Mouse (Mus musculus) stomach, postnatal 0 days (tissue): ENCODE data around the gene Gpha2. TPM values are rescaled to one million over a fixed set of nuclear protein-coding genes. Genes with fewer than 3 reads are reported as not detected.

Source experiments
- ATAC-seq: fragments of 200-750 bp; cut with Nextera tagmentation; 2 replicates; pipeline ENCODE4 v1.8.0; 2017; ENCODE audit not compliant: low FRiP score, low TSS enrichment
- DNase-seq: peaks from one replicate; pipeline ENCODE4 v3.0.0-alpha.2; 2016; ENCODE audit warnings: low spot score
- H3K27ac ChIP-seq: fragments of 300-500 bp; sonication (generic); replicated peaks from 2 replicates; pipeline ENCODE4 v1.5.1; 2014; ENCODE audit warnings: mild to moderate bottlenecking, control low read depth
- H3K27me3 ChIP-seq: fragments of 300-500 bp; sonication (generic); 2 replicates; pipeline ENCODE4 v1.6.1; 2014; ENCODE audit warnings: low read length; ENCODE audit not compliant: control insufficient read depth, insufficient read depth
- H3K36me3 ChIP-seq: fragments of 300-500 bp; sonication (generic); 2 replicates; pipeline ENCODE4 v1.6.1; 2014; ENCODE audit warnings: low read length, mixed read lengths; ENCODE audit not compliant: control insufficient read depth, insufficient read depth
- H3K4me1 ChIP-seq: fragments of 300-500 bp; sonication (generic); replicated peaks from 2 replicates; pipeline ENCODE4 v1.6.1; 2014; ENCODE audit warnings: antibody characterized with exemption; ENCODE audit not compliant: control insufficient read depth, insufficient read depth
- H3K4me2 ChIP-seq: fragments of 300-500 bp; sonication (generic); replicated peaks from 2 replicates; pipeline ENCODE4 v1.6.1; 2014; ENCODE audit warnings: low read depth, mild to moderate bottlenecking, control low read depth, moderate library complexity
- H3K4me3 ChIP-seq: fragments of 300-500 bp; sonication (generic); 2 replicates; pipeline ENCODE4 v1.5.1; 2014; ENCODE audit warnings: low read depth, low read length, control low read depth
- H3K9ac ChIP-seq: fragments of 300-500 bp; sonication (generic); 2 replicates; pipeline ENCODE4 v1.6.1; 2014; ENCODE audit warnings: mild to moderate bottlenecking, low read length, control low read depth, mixed read lengths
- H3K9me3 ChIP-seq: fragments of 300-500 bp; sonication (generic); 2 replicates; pipeline ENCODE4 v1.6.1; 2016; ENCODE audit warnings: low read length; ENCODE audit not compliant: control insufficient read depth
- CTCF ChIP-seq: IDR thresholded peaks from 2 replicates; pipeline ENCODE4 v1.5.1; 2016; ENCODE audit warnings: antibody characterized with exemption, low read depth, mild to moderate bottlenecking, moderate library complexity
- EP300 ChIP-seq: optimal IDR thresholded peaks from 2 replicates; pipeline ENCODE3; 2016; ENCODE audit warnings: antibody characterized with exemption
- WGBS: fragments of 180-500 bp; shearing (Covaris S2); extraction: QIAGEN DNeasy Blood & Tissue Kit; methylation state at CpG from one replicate; pipeline ENCODE4 v1.1.7; 2014; 5-methylcytosine and 5-hydroxymethylcytosine counted together
- polyA plus RNA-seq: library from polyadenylated mRNA; unstranded; fragments of >200 nt; fragmentation: Nextera tagmentation; extraction: Ambion mirVana; gene quantifications from 2 replicates; pipeline ENCODE4 v1.2.1, GENCODE M21; 2015

The Gpha2 gene
- polyA plus RNA-seq = 0.17 and 0.46 TPM in 2 replicates

DNA sequence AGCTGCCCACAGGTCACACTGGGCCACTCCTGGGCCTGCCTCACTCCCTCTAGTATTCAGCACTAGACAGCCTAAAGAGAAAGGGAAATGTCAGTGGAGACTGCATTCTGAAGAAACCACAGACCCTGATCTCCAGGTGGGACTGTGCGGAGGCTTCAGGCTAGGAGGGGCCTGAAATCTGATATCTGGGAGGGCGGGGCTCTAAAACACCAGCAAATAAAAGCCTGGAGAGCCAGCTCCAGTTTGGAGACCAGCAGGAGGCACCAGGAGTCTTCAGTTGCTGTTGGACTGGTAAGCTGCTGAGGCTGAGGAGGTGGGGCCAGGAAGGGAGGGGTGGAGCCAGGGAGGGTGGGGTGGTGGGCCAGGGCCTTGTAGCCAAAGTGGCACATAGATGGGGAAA, at the start of gene Gpha2:
TSS of gene Gpha2 (plus strand) at position 246 of the 400 bp plus-strand sequence.
- Histone ChIP-seq H3K36me3 (peaks cover 4% of the 10 kb centered on the region; the same call in 1 of the 2 replicates), H3K4me2 (no peak within 1 kb of the TSS), H3K27me3 (no peaks in the 10 kb centered on the region), H3K4me3 (no peak within 1 kb of the TSS), H3K27ac (no peak within 1 kb of the TSS), H3K9ac (no peak within 1 kb of the TSS), H3K9me3 (no peaks in the 10 kb centered on the region), H3K4me1 (no peaks in the 10 kb centered on the region)
- no peak for ATAC-seq
- TF ChIP-seq CTCF (peak; percentile 47), EP300 (no peak)
- WGBS = 21% methylated on average over 2 of the region's 2 CpGs
- peak; percentile 46 for DNase-seq

- no peak for ATAC-seq
- no peaks in the 10 kb centered on the region for H3K36me3 ChIP-seq
- H3K4me1 ChIP-seq = no peaks in the 10 kb centered on the region
- 97% methylated on average over 4 of the region's 6 CpGs for WGBS
- H3K9me3 ChIP-seq = no peaks in the 10 kb centered on the region
- H3K27me3 ChIP-seq = no peaks in the 10 kb centered on the region
- no peak overlapping the region for H3K9ac ChIP-seq
- H3K27ac ChIP-seq = no peak overlapping the region
- no peak overlapping the region for H3K4me2 ChIP-seq
- TF ChIP-seq CTCF (no peak), EP300 (no peak)
- DNase-seq = no peak
- no peak overlapping the region for H3K4me3 ChIP-seq
Observed at GRCm38 (mm10) chr19:6178775-6179174, 47.4 kb upstream of the Gpha2 start.

DNA sequence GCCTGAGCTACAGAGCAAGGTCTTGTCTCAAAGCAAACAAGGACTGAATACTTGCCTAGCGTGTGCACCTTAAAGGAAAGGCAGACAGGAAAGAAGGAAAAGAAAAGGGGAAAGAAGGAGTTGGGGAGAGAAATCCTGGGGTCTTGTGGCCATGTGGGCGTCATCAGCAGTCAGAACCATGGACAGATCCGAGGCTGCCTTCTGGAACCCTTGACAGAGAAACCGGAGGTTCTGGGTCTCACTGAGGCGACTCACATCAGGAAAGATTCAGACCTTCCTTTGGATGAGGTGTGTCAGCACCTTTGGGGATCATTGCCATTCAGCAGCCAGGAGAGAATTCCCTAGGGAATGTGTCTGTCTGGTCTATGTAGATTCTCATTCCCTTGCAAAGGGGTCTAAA, 44.6 kb upstream of the Gpha2 start:
- Histone ChIP-seq H3K4me2 (no peak overlapping the region), H3K4me3 (no peak overlapping the region), H3K4me1 (no peaks in the 10 kb centered on the region), H3K27me3 (no peaks in the 10 kb centered on the region), H3K9ac (no peak overlapping the region), H3K27ac (no peak overlapping the region), H3K9me3 (no peaks in the 10 kb centered on the region), H3K36me3 (no peaks in the 10 kb centered on the region)
- 12% methylated on average over 5 of the region's 5 CpGs for WGBS
- TF ChIP-seq EP300 = no peak
- TF ChIP-seq CTCF = no peak
- DNase-seq (peak; percentile 27), ATAC-seq (no peak)

GRCm38 (mm10) chr19:6182534-6182933, 43.6 kb upstream of the Gpha2 start:
- Histone ChIP-seq H3K4me2 (no peak overlapping the region), H3K4me1 (no peaks in the 10 kb centered on the region), H3K27ac (no peak overlapping the region), H3K9ac (no peak overlapping the region), H3K4me3 (no peak overlapping the region), H3K9me3 (no peaks in the 10 kb centered on the region), H3K27me3 (no peaks in the 10 kb centered on the region), H3K36me3 (no peaks in the 10 kb centered on the region)
- DNase-seq = peak; percentile 52
- ATAC-seq = peak; percentile 67; the same call in 1 of the 2 replicates
- WGBS = 22% methylated on average over 3 of the region's 3 CpGs
- TF ChIP-seq CTCF (no peak), EP300 (no peak)

DNA sequence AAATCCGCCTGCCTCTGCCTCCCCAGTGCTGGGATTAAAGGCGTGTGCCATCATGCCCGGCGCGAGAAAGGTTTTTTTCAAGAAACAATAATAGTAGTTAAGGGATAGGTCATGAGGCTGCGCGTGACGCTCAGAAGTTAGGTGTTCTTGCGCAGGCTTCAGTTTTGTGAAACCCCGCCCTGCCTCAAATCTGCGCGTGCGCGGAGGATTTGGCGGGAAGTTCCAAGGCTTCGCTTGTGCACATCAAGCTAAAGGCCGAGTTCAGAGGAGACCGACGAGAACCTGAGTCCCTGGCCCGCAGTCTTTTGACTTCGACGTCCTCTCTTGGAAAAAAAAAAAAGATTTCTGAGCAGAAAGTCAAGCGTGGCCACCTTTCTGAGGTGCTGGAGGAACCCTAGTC, 42.0 kb upstream of the Gpha2 start, which contains the start of gene Majin:
TSS of gene Majin (plus strand) at position 258 of the 400 bp plus-strand sequence.
- no peak within 1 kb of the TSS for H3K4me3 ChIP-seq
- TF ChIP-seq EP300 = no peak
- TF ChIP-seq CTCF = no peak
- H3K4me2 ChIP-seq = no peak within 1 kb of the TSS
- WGBS = 82% methylated on average over 23 of the region's 23 CpGs
- ATAC-seq (no peak), DNase-seq (no peak)
- no peaks in the 10 kb centered on the region for H3K4me1 ChIP-seq
- no peaks in the 10 kb centered on the region for H3K27me3 ChIP-seq
- no peak within 1 kb of the TSS for H3K27ac ChIP-seq
- no peaks in the 10 kb centered on the region for H3K36me3 ChIP-seq
- no peaks in the 10 kb centered on the region for H3K9me3 ChIP-seq
- no peak within 1 kb of the TSS for H3K9ac ChIP-seq

- TF ChIP-seq CTCF (no peak), EP300 (no peak)
- 67% methylated on average over 2 of the region's 2 CpGs for WGBS
- Histone ChIP-seq H3K27ac (no peak overlapping the region), H3K36me3 (no peaks in the 10 kb centered on the region), H3K4me1 (no peaks in the 10 kb centered on the region), H3K27me3 (no peaks in the 10 kb centered on the region), H3K9me3 (no peaks in the 10 kb centered on the region), H3K4me3 (no peak overlapping the region), H3K9ac (no peak overlapping the region), H3K4me2 (no peak overlapping the region)
- peak; percentile 41 for DNase-seq
- ATAC-seq = peak; percentile 75; the same call in 1 of the 2 replicates
Observed at GRCm38 (mm10) chr19:6204265-6204664, 21.9 kb upstream of the Gpha2 start.
